Mouse (Mus musculus): ENCODE measurements at regions not wholly inside any gene's neighbourhood (a gene's known extent, or its start where the extent isn't known, plus 50 kb on each side); places are given as distances from the start of the nearest gene placed in this dataset.

- TF ChIP-seq CTCF (conservative IDR thresholded peaks at IDR 0.05; ENCODE audit: low read length) (no peak), NANOG (IDR thresholded peaks at IDR 0.05; ENCODE audit: borderline replicate concordance, low read length) (no peak), POU5F1 (IDR thresholded peaks at IDR 0.05; ENCODE audit: borderline replicate concordance, low read length) (no peak)
Measured at GRCm38 (mm10) chrX:129309380-129309779, 440.2 kb upstream of the Diaph2 start.
